Mouse (Mus musculus) embryo, embryonic 10 days (tissue): ENCODE results near the gene Dok4.
"Not testable (repeated sequence)": the region's sequence is repeated elsewhere in the genome, so short reads cannot be mapped to it uniquely, and the experiment has no call there.

Source experiments
- DNase-seq: peaks from one replicate; pipeline ENCODE4 v3.0.0-alpha.2; 2015; ENCODE audit warnings: low spot score

Dok4 gene

GRCm38 (mm10) chr8:94880742-94881141 lies 4.6 kb upstream of the Dok4 start:
- DNase-seq, result no peak

DNA sequence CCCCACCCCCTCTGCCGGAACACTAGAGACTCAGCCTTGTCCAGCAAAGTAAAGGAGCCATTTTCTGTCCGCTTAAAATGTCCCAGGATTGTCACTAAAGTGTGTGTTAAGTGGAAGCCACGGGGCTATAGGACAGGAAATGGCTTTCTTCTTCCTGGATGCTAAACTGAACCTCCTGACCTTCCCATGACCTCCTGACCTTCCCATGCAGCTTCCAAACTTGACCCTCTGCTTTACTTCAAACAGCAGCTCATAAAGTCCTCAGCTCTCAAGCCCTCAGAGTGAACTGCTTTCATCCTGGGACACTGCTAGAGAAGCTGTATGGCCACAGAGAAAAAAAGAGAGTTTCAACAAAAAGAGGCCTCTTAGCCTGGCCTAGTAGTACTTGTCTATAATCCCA lies 690 bp upstream of the Dok4 start:
- DNase-seq, result peak; percentile 60

- no peak for DNase-seq
Measured at GRCm38 (mm10) chr8:94875871-94876150, 319 bp downstream of the Dok4 start.

- DNase-seq, result peak; percentile 27
Measured at GRCm38 (mm10) chr8:94875096-94875870, 847 bp downstream of the Dok4 start.

- peak; percentile 76 for DNase-seq
Measured at GRCm38 (mm10) chr8:94874358-94874757, 1.8 kb downstream of the Dok4 start.

DNA sequence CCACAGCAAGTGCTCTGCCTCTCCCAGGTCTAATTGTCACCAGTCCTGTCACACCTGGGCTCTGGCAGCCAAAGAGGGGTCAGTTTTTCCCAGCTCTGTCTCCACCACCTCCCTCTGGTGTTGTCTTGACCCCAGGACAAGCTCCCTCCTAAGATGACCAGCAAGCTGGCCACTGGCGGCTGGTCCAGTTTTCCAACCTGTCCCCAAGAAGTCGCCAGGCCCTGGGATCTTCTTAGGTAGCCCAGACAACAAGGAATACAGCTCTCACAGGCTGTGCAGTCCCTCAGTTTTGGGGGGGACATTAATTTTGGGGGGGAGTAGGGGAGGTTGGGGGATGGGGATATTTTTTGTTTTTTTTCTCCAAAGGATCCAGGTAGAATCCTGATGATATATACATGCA lies 3.6 kb downstream of the Dok4 start:
- DNase-seq, result no peak

DNA sequence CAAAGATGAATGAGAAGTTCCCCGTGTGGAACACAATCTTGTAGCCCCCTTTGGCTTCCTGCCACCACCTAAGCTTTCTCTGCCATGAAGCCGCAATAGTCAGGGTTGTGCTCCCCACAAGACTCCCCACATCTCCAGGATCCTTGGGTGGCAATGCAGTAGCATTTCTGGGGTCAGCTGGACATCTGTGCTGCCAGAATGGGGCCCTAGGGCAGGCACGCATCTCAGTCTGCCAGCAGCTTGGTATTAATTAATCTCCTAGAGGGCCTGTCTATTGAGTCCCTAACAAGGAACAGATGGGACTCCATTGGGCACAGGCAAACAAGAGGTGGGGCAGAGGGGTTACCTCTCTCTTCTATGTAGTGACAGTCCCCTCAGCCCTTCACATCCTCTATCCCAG lies 4.0 kb downstream of the Dok4 start:
- peak; percentile 39 for DNase-seq

DNA sequence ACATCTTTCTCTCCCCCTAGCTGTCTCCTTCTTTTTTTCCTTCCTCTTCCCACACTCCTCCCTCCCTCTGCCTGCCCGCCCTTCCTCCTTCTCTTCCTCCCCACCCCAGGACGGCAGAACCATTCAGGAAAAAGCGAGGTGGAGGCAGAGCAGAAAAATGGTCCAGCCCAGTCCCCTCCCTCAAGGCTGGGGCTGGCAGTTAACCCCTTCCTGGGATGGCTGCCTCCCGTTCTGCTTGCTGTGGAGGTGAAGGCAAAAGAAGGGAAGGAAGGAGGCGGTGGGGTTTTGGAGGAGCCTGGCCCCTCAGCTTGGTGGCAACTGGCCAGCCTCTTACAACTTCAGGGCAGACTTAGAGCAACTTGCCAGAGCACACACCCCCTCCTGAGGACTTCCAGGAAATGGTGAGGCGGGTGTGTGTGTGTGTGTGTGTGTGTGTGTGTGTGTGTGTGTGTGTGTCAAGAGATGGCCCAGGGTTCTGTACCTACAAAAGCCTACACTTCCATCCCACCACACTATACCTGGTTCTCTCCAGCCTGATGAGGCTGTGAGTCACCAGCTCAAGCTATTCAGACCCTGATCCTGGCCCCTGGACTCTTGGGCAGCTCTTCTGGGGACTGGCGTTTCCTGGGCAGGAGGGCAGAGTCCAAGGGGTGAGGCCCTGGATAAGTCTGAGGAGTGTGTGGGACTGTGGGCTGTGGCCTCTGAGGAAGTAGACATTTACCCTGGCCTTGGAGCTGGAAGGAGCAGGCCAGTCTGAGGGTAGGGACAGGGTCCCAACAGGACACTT lies 4.8 kb downstream of the Dok4 start:
- peak; percentile 78 for DNase-seq

GRCm38 (mm10) chr8:94870474-94871107 lies 5.5 kb downstream of the Dok4 start:
- DNase-seq, result no peak

- no peak for DNase-seq
Measured at GRCm38 (mm10) chr8:94870003-94870402, 6.1 kb downstream of the Dok4 start.

DNA sequence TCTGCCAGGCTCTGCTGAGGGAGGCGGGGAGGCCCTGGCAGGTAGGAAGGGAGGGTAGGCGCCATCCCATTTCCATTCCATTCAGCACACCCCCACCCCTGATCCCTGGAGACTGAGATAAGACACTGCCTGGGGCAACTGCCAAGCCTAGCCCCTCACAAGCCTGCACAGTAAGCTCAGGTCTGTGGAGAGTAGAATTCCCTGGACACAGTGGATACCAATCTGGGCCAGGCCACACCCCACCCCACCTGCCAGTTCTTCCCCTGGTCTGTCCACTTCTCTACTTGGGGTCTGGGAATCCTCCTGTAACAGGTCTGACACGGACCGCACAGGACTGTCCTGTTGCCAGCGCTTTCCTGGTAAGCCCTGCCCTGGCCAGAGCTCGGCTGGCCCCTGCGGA lies 7.0 kb downstream of the Dok4 start:
- no peak for DNase-seq

- DNase-seq, result no peak
Measured at GRCm38 (mm10) chr8:94866921-94867320, 9.2 kb downstream of the Dok4 start.

- DNase-seq, result no peak
Measured at GRCm38 (mm10) chr8:94865292-94865691, 10.8 kb downstream of the Dok4 start.

DNA sequence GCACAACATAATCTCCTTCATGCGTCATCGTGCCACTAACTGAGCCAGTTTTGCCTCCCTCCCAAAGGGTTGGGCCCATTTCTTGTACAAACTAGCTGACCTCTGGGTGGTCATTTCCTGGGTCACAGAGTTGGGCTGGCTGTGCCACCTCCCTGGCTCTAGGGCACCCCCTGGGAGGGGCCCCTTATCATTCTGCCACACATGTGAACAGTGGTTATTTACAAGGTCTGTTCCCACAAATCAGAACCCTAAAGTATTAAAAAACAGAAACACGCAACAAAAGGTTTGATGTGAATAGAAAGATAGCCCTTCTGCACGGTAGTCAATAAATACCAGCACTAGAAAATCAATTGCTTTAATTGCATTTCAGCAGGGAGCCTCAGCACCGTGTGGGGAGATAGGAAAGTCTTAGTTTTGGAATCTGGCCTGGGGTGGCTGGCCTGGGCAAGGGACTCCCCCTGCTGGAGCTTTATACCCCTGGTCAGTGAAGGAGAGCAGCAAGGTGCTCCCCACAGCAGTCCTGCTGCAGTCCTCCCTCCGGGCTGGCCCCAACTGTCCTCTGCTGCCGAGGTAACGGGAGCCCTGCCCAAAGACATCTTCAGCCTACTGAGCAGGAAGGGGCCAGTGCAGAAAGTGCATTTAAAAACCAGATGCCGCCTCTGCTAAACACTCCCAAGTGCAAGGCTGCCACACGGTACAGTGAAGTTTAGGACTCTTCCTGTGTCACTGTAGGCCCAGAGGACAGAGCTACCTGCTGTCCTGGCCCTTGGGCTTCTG lies 12.0 kb downstream of the Dok4 start:
- no peak for DNase-seq

GRCm38 (mm10) chr8:94862487-94863220 lies 13.5 kb downstream of the Dok4 start:
- no peak for DNase-seq

DNA sequence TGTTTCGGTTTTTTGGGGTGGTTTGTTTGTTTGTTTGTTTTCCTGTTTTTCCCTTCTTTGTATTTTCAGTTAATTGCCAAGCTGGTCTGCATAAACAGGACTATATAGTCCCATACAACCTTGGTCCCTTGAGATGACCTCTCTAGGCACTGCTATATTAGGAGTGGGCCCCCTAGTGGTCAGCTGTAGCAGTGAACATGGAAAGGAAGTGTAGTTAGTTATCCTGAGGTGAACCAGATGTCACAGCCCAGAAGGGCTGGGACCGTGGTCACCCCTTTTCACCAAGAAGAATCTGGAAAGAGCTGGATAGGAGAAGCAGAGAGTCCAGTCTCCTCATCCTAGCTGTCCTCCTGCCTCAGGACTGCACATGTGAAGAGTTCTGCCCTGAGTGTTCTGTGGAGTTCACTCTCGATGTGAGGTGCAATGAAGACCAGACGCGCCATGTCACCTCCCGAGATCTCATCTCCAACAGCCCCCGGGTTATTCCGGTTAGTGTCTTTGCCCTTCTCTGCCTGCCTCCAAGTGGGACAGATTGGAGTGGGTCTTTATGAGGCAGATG lies 14.7 kb downstream of the Dok4 start:
- peak; percentile 80 for DNase-seq

DNA sequence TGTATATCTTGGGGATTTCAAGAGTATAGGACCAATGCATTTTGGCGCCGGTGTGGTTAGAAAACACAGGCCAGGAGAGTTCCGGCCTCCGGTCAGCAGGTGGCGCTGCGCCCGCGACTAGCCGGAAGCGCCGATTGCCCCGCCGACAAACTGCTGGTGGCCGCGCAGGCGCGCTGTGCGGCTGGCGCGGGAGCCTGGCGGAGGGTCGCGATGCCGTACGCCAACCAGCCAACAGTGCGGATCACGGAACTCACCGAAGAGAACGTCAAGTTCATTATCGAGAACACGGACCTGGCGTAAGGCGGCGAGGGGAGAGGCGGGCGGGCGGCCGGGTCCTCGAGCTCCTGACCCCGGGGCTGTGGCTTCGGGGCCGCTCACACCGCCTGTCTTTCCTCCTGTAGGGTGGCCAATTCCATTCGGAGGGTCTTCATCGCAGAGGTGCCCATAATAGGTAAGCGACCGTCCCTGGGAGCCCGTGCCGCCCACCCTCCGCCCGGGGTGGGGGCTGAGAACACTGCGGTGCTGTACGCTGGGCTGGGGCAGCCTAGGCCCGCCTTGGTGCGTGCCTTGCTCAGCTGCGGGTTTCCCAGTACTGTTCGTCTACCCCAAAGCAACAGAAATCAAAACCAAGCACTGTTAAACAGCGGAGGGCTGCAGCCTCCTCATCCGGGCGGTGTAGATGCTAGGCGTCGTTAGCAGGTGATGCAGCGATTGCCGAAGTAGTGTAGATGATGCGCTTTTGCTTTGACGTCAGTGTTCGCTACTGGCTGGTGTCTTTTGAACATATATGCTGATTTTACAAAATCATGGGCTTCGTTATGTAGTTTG lies 18.6 kb downstream of the Dok4 start, which contains the start of gene Polr2c:
Gene Polr2c (plus strand): TSS at position 105 of the 828 bp plus-strand sequence.
- DNase-seq, result peak; percentile 91

DNA sequence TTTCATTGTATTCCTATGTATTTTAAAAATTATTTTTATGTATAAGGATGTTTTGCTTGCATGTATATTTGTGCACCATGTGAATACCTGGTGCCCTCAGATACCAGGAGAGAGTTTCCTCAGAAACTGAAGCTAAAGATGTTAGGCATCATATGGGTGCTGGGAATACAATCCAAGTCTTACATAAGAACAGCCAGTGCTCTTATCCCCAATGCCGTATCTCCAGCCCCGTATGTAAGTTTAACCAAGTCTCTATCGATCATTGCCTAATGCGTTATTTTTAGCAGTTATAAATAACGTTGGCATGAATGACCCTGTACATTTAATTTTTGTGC lies 19.2 kb downstream of the Dok4 start:
- no peak for DNase-seq

- DNase-seq, result not testable (repeated sequence)
Measured at GRCm38 (mm10) chr8:94854761-94855160, 21.4 kb downstream of the Dok4 start.

GRCm38 (mm10) chr8:94850049-94850448 lies 26.1 kb downstream of the Dok4 start:
- DNase-seq, result no peak
